Mouse (Mus musculus) liver, embryonic 14.5 days (tissue): ENCODE results near the gene Fam189a2.

ENCODE experiments used
- CTCF ChIP-seq: IDR thresholded peaks from 2 replicates; pipeline ENCODE4 v1.5.1; 2016; ENCODE audit warnings: antibody characterized with exemption, low read depth, control low read depth
- EP300 ChIP-seq: IDR thresholded peaks from 2 replicates; pipeline ENCODE4 v1.6.1; 2016; ENCODE audit warnings: antibody characterized with exemption, low read depth

DNA sequence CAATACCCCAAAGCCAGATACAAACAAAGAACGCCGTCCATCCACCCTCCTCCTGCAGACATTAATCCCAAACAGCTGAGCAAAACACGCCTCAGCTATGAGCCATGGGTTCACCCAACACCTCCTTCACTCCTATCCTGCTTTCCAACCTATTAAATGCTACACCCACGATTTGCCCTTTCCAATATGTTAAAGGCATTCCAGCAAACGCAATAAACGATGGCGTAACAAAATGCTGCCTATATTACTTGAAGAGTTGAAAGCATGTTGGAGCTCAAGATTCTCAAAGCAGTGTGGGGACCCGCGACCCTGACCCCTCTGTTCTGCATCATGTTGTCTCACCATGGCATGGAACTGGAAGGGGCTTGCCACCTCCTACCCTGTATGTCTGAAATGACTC is 11.2 kb downstream of the Fam189a2 start:
- TF ChIP-seq CTCF (no peak), EP300 (no peak)
